Mouse (Mus musculus) heart, postnatal 0 days (tissue): ENCODE data around the gene Ankib1. TPM values are rescaled to one million over a fixed set of nuclear protein-coding genes. Genes with fewer than 3 reads are reported as not detected.

Experiments
- ATAC-seq: fragments of 200-750 bp; cut with Nextera tagmentation; 2 replicates; pipeline ENCODE4 v1.8.0; 2017; ENCODE audit warnings: low read depth, moderate number of reproducible peaks, moderate library complexity; ENCODE audit not compliant: insufficient read depth
- DNase-seq: peaks from one replicate; pipeline ENCODE4 v3.0.0-alpha.2; 2016; ENCODE audit warnings: low spot score
- H3K27ac ChIP-seq: fragments of 300-500 bp; sonication (generic); 2 replicates; pipeline ENCODE4 v1.5.1; 2014; ENCODE audit warnings: low read depth, mild to moderate bottlenecking
- H3K27me3 ChIP-seq: fragments of 300-500 bp; sonication (generic); 2 replicates; pipeline ENCODE4 v1.6.1; 2014; ENCODE audit warnings: low read length, mixed read lengths; ENCODE audit not compliant: control insufficient read depth, insufficient read depth
- H3K36me3 ChIP-seq: fragments of 300-500 bp; sonication (generic); replicated peaks from 2 replicates; pipeline ENCODE4 v1.6.1; 2014; ENCODE audit warnings: low read length, mixed read lengths; ENCODE audit not compliant: control insufficient read depth, insufficient read depth
- H3K4me1 ChIP-seq: fragments of 300-500 bp; sonication (generic); 2 replicates; pipeline ENCODE4 v1.6.1; 2014; ENCODE audit warnings: antibody characterized with exemption; ENCODE audit not compliant: control insufficient read depth, insufficient read depth
- H3K4me2 ChIP-seq: fragments of 300-500 bp; sonication (generic); 2 replicates; pipeline ENCODE4 v1.6.1; 2014; ENCODE audit warnings: low read depth, mild to moderate bottlenecking, low read length, moderate library complexity
- H3K4me3 ChIP-seq: fragments of 300-500 bp; sonication (generic); 2 replicates; pipeline ENCODE4 v1.5.1; 2014; ENCODE audit warnings: low read depth, low read length
- H3K9ac ChIP-seq: fragments of 300-500 bp; sonication (generic); replicated peaks from 2 replicates; pipeline ENCODE4 v1.6.1; 2014; ENCODE audit warnings: low read depth, low read length, mixed read lengths
- H3K9me3 ChIP-seq: fragments of 300-500 bp; sonication (generic); replicated peaks from 2 replicates; pipeline ENCODE4 v1.6.1; 2016; ENCODE audit warnings: low read length; ENCODE audit not compliant: control insufficient read depth
- CTCF ChIP-seq: IDR thresholded peaks from 2 replicates; pipeline ENCODE4 v1.5.1; 2016; ENCODE audit warnings: antibody characterized with exemption, control low read depth, low read depth
- EP300 ChIP-seq: IDR thresholded peaks from 2 replicates; pipeline ENCODE4 v1.6.1; 2016; ENCODE audit warnings: antibody characterized with exemption, low read depth
- WGBS: fragments of 180-500 bp; shearing (Covaris S2); extraction: QIAGEN DNeasy Blood & Tissue Kit; methylation state at CpG from one replicate; pipeline ENCODE4 v1.1.7; 2014; 5-methylcytosine and 5-hydroxymethylcytosine counted together
- polyA plus RNA-seq: library from polyadenylated mRNA; unstranded; fragments of >200 nt; fragmentation: Nextera tagmentation; extraction: Ambion mirVana; gene quantifications from 2 replicates; pipeline ENCODE4 v1.2.1, GENCODE M21; 2015
- total RNA-seq: library from RNA; depleted of rRNA; stranded (reverse); fragments of >200 nt; gene quantifications from 2 replicates; pipeline ENCODE4 v1.2.3, GENCODE M21; 2014; ENCODE audit warnings: low replicate concordance

Ankib1 gene
- total and polyA plus RNA-seq, 2 experiments from 2014 or later: 3.7 to 10.2 TPM

- Histone ChIP-seq H3K36me3 (no peaks in the 10 kb centered on the region), H3K4me3 (no peak overlapping the region), H3K9ac (no peak overlapping the region), H3K27ac (no peak overlapping the region), H3K27me3 (no peaks in the 10 kb centered on the region), H3K9me3 (no peaks in the 10 kb centered on the region), H3K4me1 (0 out of 2 replicates have a peak, but pooled peaks cover 5% of the 10 kb centered on the region), H3K4me2 (no peak overlapping the region)
- DNase-seq (no peak), ATAC-seq (no peak)
- TF ChIP-seq CTCF (no peak), EP300 (no peak)
- 49% methylated on average over 4 of the region's 4 CpGs for WGBS
Observed at GRCm38 (mm10) chr5:3787548-3787947, 15.2 kb downstream of the Ankib1 start.

- no peaks in the 10 kb centered on the region for H3K27me3 ChIP-seq
- no peak overlapping the region for H3K27ac ChIP-seq
- H3K4me2 ChIP-seq: no peak overlapping the region
- H3K9me3 ChIP-seq: no peaks in the 10 kb centered on the region
- no peak overlapping the region for H3K4me3 ChIP-seq
- ATAC-seq: no peak
- no peak overlapping the region for H3K9ac ChIP-seq
- 30% methylated on average over 1 of the region's 1 CpGs for WGBS
- TF ChIP-seq EP300 (no peak), CTCF (no peak)
- H3K36me3 ChIP-seq: no peaks in the 10 kb centered on the region
- 0 out of 2 replicates have a peak, but pooled peaks cover 5% of the 10 kb centered on the region for H3K4me1 ChIP-seq
- DNase-seq: no peak
Observed at GRCm38 (mm10) chr5:3784751-3785496, 17.8 kb downstream of the Ankib1 start.

- WGBS: 82% methylated on average over 2 of the region's 2 CpGs
- TF ChIP-seq CTCF: no peak
- DNase-seq (no peak), ATAC-seq (no peak)
- H3K4me3 ChIP-seq: no peak overlapping the region
- no peak overlapping the region for H3K4me2 ChIP-seq
- 0 out of 2 replicates have a peak, but pooled peaks cover 5% of the 10 kb centered on the region for H3K4me1 ChIP-seq
- no peak overlapping the region for H3K9ac ChIP-seq
- H3K27me3 ChIP-seq: no peaks in the 10 kb centered on the region
- H3K36me3 ChIP-seq: no peaks in the 10 kb centered on the region
- H3K9me3 ChIP-seq: no peaks in the 10 kb centered on the region
- no peak overlapping the region for H3K27ac ChIP-seq
Observed at GRCm38 (mm10) chr5:3783947-3784681, 18.6 kb downstream of the Ankib1 start.

- Histone ChIP-seq H3K36me3 (no peaks in the 10 kb centered on the region), H3K9ac (no peak overlapping the region), H3K9me3 (no peaks in the 10 kb centered on the region), H3K27ac (no peak overlapping the region), H3K4me2 (no peak overlapping the region), H3K4me3 (no peak overlapping the region), H3K4me1 (0 out of 2 replicates have a peak, but pooled peaks cover 5% of the 10 kb centered on the region), H3K27me3 (no peaks in the 10 kb centered on the region)
- TF ChIP-seq CTCF: no peak
- no peak for TF ChIP-seq EP300
- DNase-seq: no peak
- no peak for ATAC-seq
Observed at GRCm38 (mm10) chr5:3782670-3783069, 20.1 kb downstream of the Ankib1 start.

- Histone ChIP-seq H3K4me1 (no peaks in the 10 kb centered on the region), H3K27ac (peak overlapping the region; percentile 26), H3K27me3 (no peaks in the 10 kb centered on the region), H3K9me3 (no peaks in the 10 kb centered on the region), H3K36me3 (peaks cover 4% of the 10 kb centered on the region; the same call in 1 of the 2 replicates), H3K4me3 (peak overlapping the region; percentile 9), H3K4me2 (peak overlapping the region; percentile 37), H3K9ac (peak overlapping the region; percentile 10; the same call in 1 of the 2 replicates)
- ATAC-seq (peak; percentile 57), DNase-seq (no peak)
- TF ChIP-seq CTCF (no peak), EP300 (no peak)
- WGBS: 40% methylated on average over 3 of the region's 3 CpGs
Observed at GRCm38 (mm10) chr5:3772017-3772416, 30.7 kb downstream of the Ankib1 start.
